Mouse (Mus musculus) liver, embryonic 13.5 days (tissue): ENCODE measurements around the gene Usp43. TPM values are rescaled to one million over a fixed set of nuclear protein-coding genes. Genes with fewer than 3 reads are reported as not detected.

Source experiments
- ATAC-seq: fragments of 200-750 bp; cut with Nextera tagmentation; 2 replicates; pipeline ENCODE4 v1.8.0; 2017; ENCODE audit warnings: low read depth, mild to moderate bottlenecking, moderate number of reproducible peaks, moderate library complexity
- DNase-seq: peaks from one replicate; pipeline ENCODE4 v3.0.0; 2022
- H3K27ac ChIP-seq: fragments of 300-500 bp; sonication (generic); 2 replicates; pipeline ENCODE4 v1.5.1; 2015; ENCODE audit warnings: moderate library complexity, mild to moderate bottlenecking, inconsistent platforms
- H3K27me3 ChIP-seq: fragments of 300-500 bp; sonication (generic); 2 replicates; pipeline ENCODE4 v1.6.1; 2015; ENCODE audit warnings: mild to moderate bottlenecking, inconsistent platforms
- H3K36me3 ChIP-seq: fragments of 300-500 bp; sonication (generic); 2 replicates; pipeline ENCODE4 v1.6.1; 2015; ENCODE audit warnings: mild to moderate bottlenecking, inconsistent platforms
- H3K4me1 ChIP-seq: fragments of 300-500 bp; sonication (generic); replicated peaks from 2 replicates; pipeline ENCODE4 v1.6.1; 2015; ENCODE audit warnings: inconsistent platforms
- H3K4me2 ChIP-seq: fragments of 300-500 bp; sonication (generic); 2 replicates; pipeline ENCODE4 v1.6.1; 2015; ENCODE audit warnings: inconsistent platforms, mild to moderate bottlenecking, moderate library complexity
- H3K4me3 ChIP-seq: fragments of 300-500 bp; sonication (generic); replicated peaks from 2 replicates; pipeline ENCODE4 v1.5.1; 2015; ENCODE audit warnings: mild to moderate bottlenecking, inconsistent platforms
- H3K9ac ChIP-seq: fragments of 300-500 bp; sonication (generic); 2 replicates; pipeline ENCODE4 v1.6.1; 2015; ENCODE audit warnings: mild to moderate bottlenecking, inconsistent platforms
- H3K9me3 ChIP-seq: fragments of 300-500 bp; sonication (generic); replicated peaks from 2 replicates; pipeline ENCODE4 v1.6.1; 2016; ENCODE audit warnings: inconsistent platforms
- WGBS: fragments of 180-500 bp; shearing (Covaris S2); methylation state at CpG from one replicate; pipeline ENCODE4 v1.1.7; 2015; ENCODE audit not compliant: insufficient replicate concordance; 5-methylcytosine and 5-hydroxymethylcytosine counted together
- polyA plus RNA-seq: library from polyadenylated mRNA; unstranded; fragments of >200 nt; fragmentation: Nextera tagmentation; extraction: Ambion mirVana; gene quantifications from 2 replicates; pipeline ENCODE4 v1.2.1, GENCODE M21; 2015

The Usp43 gene
- polyA plus RNA-seq, 1 experiment from 2014 or later, result not detected

DNA sequence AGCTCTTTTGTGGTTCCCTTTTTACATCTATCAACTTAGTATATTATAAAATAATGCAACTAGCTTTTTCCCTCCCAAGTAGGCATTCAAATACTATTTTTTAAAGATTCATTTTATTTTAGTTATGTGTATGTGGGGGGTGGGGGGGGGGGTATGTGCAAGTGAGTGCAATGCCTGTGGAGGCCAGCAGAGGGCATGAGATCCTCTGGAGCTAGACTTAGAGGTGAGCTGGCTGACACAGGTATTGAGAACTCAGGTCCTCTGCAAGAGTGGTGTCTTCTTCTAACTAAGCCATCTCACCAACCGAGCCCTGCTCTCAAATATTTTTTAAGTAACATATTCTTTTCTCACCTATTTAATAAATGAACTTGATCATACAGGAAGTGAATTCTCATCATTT, 116.4 kb downstream of the Usp43 start:
- H3K27me3 ChIP-seq, result no peaks in the 10 kb centered on the region
- H3K4me3 ChIP-seq, result no peak overlapping the region
- H3K4me1 ChIP-seq, result no peaks in the 10 kb centered on the region
- 69% methylated on average over 1 of the region's 1 CpGs for WGBS
- H3K4me2 ChIP-seq, result no peak overlapping the region
- H3K27ac ChIP-seq, result no peak overlapping the region
- ATAC-seq (no peak), DNase-seq (no peak)
- H3K9ac ChIP-seq, result no peak overlapping the region
- no peaks in the 10 kb centered on the region for H3K36me3 ChIP-seq
- H3K9me3 ChIP-seq, result no peaks in the 10 kb centered on the region

Other genes starting within 250 kb of the Usp43 start
- not detected in 2 replicates for gene Rcvrn, start 226.8 kb downstream of the Usp43 start, polyA plus RNA-seq
- gene Glp2r, start 151.0 kb downstream of the Usp43 start, polyA plus RNA-seq, result 0.12 and 0.15 TPM in 2 replicates
- not detected in 2 replicates for gene Gsg1l2, start 147.5 kb downstream of the Usp43 start, polyA plus RNA-seq
- not detected in 2 replicates for gene Dhrs7c, start 124.0 kb downstream of the Usp43 start, polyA plus RNA-seq
- gene Cfap52, start 43.5 kb upstream of the Usp43 start, polyA plus RNA-seq, result not detected in 2 replicates
- 23.4 and 32.5 TPM in 2 replicates for gene Stx8, start 44.0 kb upstream of the Usp43 start, polyA plus RNA-seq